Mouse (Mus musculus) liver, embryonic 14.5 days (tissue): Measurements from ENCODE around the gene Myof.

Experiments used
- CTCF ChIP-seq: IDR thresholded peaks from 2 replicates; pipeline ENCODE4 v1.5.1; 2016; ENCODE audit warnings: antibody characterized with exemption, low read depth, control low read depth
- EP300 ChIP-seq: IDR thresholded peaks from 2 replicates; pipeline ENCODE4 v1.6.1; 2016; ENCODE audit warnings: antibody characterized with exemption, low read depth

DNA sequence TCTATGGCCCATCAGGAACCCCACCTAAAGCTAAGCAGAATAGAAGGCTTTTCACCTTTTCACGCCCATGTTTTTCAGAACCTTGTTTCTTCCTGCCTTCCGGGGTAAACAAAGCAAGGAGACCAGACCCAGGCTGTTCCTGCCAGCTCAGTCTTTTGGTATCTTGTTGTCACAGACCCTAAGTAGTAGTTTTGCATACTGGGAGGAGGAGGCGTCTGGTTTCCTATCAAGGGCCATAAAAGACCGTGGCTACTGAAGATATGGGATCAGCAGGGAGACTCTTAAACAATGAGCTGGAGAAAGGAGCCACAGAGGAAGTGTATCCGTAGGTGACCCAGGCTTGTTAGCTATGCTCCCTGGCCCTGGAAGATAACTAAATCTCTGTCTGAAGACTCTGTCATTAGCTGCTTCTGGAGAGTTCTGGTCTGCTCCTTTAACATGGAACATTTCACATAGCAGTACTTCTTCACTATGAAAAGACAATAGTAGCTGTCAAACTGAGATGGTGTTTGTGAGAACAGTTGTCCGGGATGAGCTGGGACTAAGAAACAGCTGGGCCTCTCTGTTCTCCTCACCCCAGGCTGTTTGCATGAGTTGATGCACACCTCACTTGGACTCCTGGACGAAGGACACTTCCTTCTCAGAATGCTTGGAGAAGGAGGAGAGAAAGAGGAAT is 184.8 kb downstream of the Myof start:
- no peak for TF ChIP-seq CTCF
- TF ChIP-seq EP300, result no peak
